Mouse (Mus musculus) lung, adult 2 months (tissue): ENCODE measurements around the gene Krtap24-1.

Source experiments
- CTCF ChIP-seq: fragments of 200-500 bp; IDR thresholded peaks from 2 replicates; pipeline ENCODE4 v1.5.1; 2011; ENCODE audit warnings: mild to moderate bottlenecking, low read length, control low read depth; ENCODE audit not compliant: insufficient read depth
- POLR2A ChIP-seq: fragments of 200-500 bp; IDR thresholded peaks from 2 replicates; pipeline ENCODE4 v1.6.1; 2011; ENCODE audit warnings: low read depth, mild to moderate bottlenecking, control low read depth, low read length, borderline replicate concordance; ENCODE audit errors: extremely low read depth

- TF ChIP-seq CTCF (no peak), POLR2A (no peak)
Measured at GRCm38 (mm10) chr16:88561617-88562164, 50.4 kb downstream of the Krtap24-1 start.
